Mouse (Mus musculus): ENCODE data around the gene 1700123O20Rik.

Gene 1700123O20Rik

DNA sequence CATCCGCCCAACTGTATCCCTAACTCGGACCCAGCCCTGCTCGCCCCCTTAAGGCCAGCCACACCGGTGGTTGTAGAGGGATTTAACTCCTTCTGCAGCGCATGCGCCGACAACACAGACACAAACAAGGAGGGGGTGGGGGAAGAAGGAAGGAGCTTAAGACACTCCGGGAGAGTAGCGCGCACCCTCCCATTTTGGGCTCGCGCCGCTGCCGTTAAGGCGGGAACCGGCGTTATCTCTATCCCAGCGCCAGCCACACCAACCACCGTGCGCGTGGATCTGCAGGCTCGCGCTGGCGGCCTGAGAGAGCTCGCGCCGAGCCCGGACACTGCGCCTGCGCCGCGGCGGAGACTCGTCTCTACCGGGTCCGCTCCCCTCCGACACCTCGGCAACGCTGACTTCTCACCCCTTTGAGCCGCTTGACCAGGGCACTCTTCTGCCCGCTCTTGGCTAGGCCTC lies at the start of gene 1700123O20Rik:
Gene 1700123O20Rik (plus strand): TSS at position 154 of the 459 bp plus-strand sequence.
- no peak for DNase-seq

DNA sequence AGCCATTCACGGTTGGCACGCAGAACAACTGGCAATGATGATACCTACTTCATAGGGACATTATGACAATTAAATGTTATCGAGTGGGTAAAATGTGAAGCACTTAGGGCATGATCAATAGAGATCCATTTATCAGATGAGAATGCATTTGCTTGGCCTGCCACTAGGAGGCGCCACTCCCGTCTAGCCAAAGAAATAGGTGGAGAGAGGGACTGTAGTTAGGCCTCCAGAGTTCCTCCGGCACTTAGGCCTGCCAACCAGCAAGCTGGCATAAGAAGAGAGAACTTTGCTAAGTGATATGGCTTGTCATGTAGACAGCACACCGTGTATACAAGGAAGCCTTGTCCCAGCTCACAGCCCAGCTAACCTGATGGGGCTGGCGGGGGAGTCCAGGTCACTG lies 49.1 kb upstream of the 1700123O20Rik start:
- DNase-seq: peak; percentile 56 to 57

DNA sequence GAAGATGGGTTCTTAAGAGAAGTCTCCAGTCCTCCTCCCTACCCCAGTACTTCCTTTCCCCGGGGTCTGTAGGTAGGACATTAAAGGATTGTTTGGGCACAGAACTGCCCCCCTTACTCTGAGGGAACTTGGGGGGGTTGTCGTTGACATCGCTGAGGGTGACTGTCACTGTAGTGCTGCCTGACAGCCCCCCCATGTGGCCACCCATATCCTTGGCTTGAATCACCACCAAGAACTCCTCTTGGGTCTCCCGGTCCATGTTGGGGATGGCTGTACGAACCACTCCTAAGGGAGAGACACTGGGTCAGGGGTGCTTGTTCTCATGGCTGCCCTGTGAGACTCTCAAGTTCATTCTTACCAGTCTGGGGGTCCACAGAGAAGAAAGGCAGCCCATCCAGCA lies 47.8 kb upstream of the 1700123O20Rik start:
- DNase-seq: peak in 1 of 2 experiments; percentile 8

DNA sequence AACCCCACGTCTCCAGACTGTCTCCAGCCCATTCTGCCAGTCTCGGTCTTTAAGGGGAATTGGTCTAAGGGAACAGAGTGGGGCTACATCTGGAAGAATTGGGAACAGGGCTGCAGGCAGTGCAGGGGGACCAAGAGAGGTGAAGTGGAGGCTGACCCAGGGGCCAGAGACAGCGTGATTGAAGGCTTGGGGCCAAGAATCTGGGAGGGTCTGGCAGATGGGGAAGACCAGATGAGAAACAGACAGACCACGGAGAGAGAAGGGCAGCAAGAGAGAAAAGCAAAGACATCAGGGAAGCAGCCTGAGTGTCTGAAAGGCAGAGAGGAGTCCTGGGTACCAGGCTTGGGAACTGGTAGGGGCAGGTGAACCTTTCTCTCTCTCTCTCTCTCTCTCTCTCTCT lies 45.9 kb upstream of the 1700123O20Rik start:
- no peak for DNase-seq

DNA sequence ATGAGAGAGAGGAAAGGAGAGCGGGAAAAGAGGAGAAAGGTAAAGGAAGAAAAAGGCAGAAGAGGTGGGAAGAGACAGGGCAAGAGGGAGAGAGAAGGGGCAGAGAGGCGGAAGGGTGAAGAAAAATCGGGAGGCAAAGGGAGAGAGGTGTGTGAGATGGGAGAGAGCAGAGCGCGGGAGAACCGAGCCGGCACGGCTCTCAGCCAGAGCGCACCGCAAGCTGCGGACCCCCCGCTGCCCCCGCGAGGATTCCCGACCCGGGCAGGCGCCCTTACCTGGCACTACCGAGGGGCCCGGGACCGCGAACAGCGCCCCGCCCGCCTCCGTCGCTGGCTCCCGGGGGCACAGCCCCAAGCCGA lies 45.1 kb upstream of the 1700123O20Rik start, which contains the start of gene Gm17606:
Gene Gm17606 (plus strand): TSS at position 7 of the 359 bp plus-strand sequence.
- no peak for DNase-seq

DNA sequence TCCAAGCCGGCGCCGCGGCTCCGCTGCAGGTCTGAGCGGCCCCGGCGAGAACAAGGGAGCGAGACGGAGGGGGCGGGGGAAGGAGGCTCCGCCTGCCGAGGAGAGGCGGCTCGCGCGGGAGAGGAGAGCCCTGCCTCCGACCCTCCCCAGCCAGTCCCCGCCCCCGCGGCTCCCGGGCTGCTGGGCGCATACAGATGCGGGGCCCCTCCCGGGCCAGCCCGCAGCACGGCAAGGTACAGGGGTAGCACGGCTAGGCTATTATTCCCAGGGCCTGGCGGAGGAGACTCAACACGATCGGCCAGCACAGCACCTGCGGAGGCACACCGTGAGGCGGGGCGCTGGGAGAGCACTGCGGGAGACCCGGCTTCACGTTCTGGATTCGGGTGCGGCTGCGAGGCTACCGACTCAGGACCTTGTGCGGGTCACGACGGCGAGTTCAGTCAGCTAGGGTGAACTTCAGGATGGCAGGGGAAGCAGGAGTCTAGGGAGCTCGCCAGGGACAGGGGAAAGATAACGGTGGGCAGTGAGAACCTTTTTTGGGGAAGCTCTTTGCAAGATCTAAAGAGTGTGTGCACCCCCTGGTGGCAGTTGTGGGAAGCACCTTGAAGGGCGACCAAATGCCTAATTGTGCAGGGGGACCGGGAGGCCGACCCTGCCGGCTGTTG lies 44.6 kb upstream of the 1700123O20Rik start, which contains the start of gene Cdh24:
Gene Cdh24 (minus strand): TSS at position 60 of the 665 bp plus-strand sequence.
- peak; percentile 85 to 87 for DNase-seq

DNA sequence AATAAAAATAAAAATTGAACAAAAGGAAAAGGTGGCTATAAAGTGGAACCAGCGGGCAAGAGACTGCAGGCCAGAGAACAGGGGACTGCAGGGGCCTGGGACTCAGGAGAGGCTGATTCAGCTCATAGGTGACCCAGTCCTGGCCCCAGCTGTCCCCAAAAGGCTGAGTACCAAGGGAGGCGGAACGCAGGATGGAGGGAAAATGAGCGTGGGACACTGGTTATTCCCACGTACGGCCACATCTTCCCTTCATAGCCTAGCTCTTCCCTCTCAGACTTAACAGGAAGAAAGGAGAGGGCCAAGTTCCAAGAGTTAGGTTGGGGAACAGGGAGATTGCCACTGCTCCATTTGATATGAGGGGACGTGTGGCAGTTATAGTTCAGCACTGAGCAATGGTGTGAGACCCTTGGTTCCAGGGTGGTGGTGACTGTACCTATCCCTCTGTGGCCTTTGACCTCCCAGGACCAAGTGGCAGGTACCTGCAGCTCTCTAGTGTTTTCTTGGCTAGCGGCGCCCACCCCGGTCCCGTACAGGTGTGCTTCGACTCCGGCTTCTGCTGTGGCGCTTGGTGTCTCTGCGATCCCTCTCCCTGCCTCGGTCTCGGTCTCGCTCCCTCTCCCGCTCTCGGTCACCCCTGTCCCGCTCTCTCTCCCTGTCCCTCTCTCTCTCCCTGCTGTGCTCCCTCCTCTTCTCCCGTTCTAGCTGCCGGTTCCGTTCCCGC lies 43.6 kb upstream of the 1700123O20Rik start:
- DNase-seq: peak in 1 of 2 experiments; percentile 17

DNA sequence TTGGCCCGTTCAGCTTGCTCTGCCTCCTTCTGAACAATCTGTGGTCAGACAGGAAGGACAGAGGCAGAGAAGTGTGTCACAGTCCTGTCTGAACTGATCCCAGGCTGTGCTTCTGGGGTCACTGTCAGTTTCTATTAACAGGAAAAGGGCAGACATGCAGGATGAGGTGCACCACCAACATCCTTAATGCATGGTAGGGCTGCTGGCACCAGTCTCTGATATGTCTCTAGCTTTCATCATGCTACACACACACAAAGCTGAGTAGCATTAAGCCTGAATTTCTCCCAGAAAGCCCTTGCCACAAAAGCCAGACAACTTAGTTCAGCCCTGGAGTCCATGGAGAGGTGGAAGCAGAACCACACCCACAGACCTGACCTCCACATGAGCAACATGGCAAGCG lies 43.0 kb upstream of the 1700123O20Rik start:
- no peak for DNase-seq

DNA sequence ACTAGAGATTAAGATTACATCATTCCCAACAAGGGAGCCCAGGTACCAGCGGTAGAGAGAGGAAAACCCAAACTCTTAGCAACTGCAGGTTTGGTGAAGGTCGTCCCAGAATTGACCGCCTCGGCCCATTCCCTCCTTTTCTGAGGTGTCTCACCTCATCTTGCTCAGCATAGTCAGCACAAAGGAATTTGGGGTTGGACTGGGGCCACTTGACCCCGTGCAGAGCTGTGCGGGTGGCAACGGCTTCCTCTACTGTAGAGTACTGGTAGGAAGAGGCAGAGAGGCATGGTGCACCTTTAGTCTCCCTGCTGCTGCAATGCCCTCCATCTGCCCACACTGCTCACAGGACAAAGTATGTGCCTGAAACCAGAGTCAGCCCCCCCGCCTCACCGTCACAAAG lies 41.7 kb upstream of the 1700123O20Rik start:
- DNase-seq: no peak

DNA sequence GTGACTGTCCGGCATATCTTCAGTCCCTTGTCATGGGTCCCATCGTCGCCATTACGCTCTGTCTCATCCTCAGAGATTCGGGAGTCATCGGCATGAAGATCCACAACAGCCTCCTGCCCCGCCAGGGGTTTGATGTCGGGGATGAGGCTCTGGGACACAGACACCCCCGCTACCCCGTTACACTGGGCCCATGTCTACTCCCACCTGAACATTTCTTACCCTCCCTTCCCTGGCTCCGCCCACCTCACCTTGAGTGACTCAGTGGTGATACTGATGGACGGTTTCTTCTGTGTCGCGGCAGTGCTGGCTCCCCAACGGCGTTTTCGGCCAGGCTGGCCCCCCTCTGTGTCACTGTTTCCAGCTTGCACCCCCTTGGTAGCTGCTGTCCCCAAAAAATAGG lies 39.6 kb upstream of the 1700123O20Rik start:
- DNase-seq: no peak

DNA sequence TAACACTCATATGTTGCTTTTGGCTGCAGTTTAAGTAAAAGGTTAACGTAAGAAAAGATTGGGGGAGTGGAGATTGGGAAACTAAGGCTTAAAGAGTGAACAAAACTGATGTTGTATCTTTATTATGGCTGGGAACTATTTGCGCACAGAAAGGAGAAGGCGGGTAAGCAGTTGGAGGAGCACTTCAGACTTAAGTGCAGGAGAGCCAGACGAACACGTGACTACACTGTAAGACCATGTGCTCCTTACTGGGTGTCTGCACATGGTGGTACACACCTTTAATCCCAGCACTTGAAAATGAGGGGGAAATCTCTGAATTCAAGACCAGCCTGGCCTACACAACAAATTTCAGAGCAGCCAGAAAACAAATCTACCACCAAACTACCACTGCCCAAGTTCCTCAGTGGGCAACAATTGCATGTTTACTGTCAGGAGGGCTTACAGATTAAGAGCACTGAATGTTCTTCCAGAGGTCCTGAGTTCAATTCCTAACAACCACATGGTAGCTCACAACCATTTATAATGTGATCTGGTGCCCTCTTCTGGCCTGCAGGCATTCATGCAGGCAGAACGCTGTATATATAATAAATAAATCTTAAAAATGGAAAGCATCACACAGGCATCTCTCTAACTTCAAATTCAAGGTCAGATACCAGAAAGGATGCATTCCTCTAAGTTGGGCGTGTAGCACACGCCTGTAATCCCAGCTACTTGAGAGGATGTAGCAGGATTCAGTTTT lies 38.9 kb upstream of the 1700123O20Rik start:
- no peak for DNase-seq

DNA sequence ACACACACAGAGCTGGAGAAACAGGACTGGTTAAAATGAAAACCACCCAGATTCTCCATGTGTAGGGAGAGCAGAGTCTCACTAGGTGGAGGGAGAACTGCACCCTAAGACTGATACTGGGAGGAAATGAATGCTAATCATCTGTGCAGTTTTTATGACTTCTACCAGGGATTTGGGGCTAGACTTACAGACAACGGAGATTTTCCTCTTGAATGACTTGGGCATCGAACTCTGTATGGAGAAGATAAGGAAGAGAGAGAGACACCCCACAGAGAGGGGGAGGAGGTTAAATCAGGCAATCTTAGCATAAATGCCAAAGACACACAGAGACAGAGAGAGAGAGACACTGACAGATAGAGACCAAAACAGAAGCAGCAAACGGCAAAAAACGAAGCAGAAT lies 38.1 kb upstream of the 1700123O20Rik start:
- DNase-seq: no peak

DNA sequence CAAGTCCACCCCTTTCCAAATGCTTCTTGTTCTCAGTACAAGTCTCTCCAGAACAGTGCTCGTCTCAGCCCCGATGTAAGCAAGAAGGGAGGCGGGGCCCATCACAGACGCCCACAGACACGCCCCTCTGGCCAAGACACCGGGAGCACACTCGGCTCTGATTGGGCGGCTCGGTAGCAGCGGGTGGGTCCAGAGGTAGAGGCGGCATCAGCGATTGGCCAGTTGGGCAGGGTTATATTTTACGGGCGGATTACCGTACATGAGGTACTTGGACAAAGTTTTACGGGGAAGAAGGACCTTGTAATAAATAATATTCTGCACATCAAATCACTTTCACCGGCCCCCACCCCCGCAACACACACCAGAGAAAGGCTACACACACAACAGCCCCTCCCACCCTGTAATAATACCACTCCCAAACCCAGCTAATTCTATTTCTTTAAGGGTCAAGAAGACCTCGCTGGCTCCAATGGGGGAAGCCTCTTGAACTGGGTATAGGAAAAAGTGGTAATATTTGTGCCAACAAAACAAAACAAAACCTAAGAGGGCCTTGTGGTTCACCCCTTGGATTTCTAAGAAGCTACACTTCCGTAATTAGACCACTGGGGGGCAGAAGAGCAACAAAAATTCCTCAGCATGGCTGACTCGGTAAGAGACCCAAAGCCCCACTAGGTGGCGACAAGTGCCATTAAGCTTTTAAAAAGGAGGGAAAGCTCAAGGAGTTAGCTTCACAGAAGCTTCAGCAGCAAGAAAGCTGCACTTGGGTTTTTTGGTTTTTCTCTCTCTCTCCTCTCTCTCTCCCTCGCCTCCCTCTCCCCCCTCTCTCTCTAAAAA lies 35.2 kb upstream of the 1700123O20Rik start:
- DNase-seq: peak; percentile 83 to 86

DNA sequence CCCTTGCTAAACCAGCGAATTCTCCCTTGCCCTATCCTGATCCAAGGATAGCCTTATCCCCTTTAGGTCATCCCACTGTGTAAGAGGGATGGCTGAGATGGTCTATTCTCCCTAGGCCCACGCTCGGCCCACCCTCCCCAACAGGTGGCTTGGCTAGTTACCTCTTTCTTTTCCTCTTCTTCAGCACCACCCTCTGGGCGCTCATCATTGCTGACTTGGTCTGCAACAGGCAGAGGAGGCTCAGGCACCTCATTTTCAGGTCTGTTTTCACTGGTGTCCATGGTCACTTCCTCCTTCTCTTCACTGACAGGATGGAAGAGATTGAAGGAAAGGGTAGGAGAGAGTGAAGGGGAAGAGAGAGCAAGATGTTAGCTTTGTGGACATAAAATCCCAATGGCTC lies 34.5 kb upstream of the 1700123O20Rik start:
- no peak for DNase-seq

DNA sequence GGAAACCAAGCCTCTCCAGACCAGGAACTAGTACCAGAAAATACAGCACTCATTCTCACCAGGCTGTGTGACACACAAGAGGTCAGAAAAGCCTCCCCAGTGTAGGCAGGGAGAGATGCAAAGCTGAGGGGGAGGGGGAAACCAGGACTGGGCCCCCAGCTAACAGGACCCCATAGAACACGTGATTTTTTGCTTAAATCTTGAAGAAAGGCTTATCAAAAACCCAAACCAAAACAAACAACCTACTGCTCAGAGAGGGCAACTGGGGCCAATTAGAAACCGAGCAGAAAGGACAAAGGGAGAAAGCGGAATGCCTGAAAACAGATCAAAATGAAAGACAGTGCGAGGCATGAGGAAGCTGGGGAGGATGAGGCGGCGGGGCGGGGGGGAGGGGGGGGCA lies 33.2 kb upstream of the 1700123O20Rik start:
- no peak for DNase-seq

DNA sequence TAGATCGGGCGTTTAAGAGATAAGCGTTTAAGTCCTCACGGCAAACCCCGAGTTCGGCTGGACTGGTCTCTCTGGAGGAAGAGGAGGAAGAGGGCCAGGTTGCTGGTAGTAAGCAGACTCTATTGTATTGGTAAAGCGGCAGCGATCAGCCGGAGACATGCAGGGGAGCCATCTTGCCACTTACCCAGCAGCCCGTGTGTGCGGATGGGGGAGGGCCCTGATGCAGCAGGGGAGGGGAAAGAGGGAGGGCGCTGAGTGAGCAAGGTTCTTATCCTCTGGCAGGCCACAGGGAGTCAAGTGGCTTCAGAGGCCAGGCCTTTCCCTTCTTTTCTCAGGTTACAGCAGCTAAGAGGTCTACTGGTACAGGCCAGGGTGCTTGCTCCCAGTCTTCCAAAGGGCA lies 32.5 kb upstream of the 1700123O20Rik start:
- DNase-seq: peak; percentile 80 to 81

DNA sequence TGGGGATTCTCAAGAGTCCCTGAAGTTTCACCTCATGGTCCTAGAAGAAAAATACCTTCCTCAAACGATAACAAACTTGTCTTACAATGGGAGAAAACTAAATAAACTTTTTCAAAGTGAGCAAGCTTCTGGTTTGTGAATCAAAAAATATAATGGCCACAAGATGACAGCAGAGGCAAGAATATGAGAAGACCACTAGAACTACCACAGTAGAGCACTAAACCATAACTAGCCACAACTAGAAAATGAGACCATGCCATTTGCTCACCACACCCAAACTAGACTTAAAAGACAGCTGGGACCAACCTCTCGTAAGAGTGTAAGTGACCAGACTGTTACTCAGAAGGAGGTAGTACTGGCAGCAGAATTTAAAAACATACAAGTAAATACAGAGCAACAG lies 26.0 kb upstream of the 1700123O20Rik start:
- DNase-seq: no peak

DNA sequence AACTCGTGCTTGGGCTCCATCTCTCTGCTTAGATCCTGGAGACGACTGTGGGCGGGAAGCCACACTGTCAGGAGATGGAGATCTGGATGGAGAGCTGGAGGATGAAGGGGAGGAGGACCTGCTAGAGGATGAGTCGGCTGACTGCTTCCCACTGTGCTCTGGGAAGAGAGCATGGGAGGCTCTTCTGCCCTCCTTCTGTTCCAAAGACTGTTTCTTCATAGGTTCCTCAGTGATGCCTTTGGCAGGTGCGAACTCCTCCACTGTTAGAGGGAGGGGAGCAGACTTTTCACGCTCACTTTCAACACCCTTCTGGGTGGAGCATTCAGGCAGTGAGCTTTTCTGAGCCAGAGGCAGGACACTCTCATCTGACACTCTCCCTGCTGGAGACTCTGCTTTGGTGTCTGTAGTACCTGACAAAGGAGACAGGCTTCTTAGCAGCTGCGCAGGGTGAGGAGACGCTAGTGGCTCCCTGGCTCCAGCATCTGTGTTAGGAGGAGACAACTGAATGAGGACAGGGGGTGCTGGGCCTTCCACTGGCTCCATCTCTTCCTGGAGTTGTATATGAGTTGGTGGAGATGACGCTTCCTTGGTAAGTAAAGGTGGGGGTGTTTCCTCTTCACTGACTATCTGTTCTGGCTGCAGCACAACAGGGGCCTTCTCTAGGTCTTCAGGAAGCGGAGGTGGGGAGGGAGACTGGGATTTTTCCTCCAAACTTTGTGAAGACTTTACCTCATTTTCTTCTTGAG lies 21.4 kb upstream of the 1700123O20Rik start:
- no peak for DNase-seq

DNA sequence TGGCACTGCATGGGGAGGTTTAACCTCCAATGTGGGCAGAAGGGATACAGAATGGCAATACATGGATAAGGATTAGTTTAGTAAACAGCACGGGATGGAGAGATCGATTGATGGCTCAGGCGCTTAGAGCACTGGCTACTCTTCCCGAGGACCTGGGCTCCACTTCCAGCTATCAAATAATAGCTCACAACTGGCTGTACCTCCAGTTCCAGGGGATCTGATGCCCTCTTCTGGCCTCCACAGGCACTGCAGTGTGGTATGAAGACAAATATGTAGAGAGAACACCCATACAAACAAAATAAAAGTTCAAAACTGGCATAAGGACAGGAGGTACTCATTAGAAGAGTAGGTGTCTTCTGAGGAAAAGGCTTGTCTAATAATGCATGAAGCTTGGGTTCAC lies 16.6 kb upstream of the 1700123O20Rik start:
- peak; percentile 47 to 54 for DNase-seq

DNA sequence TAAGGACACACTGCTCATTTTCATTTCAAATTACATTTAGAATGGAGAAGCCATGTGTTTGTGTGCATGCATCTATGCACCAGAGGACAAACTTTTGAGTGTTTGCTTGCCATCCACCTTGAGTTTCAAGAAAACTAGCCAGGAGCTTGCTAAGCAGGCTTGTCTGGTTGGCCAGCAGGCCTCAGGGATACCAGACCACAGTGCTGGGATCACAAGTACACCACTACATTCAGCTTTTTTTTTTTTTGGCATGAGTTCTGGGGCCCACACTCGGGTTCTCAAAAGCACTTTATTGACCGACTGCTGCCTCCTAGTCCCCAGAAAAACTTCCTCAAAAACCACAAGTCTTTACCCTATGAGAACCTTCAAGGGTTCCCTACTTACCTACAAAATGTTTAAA lies 11.7 kb upstream of the 1700123O20Rik start:
- no peak for DNase-seq

DNA sequence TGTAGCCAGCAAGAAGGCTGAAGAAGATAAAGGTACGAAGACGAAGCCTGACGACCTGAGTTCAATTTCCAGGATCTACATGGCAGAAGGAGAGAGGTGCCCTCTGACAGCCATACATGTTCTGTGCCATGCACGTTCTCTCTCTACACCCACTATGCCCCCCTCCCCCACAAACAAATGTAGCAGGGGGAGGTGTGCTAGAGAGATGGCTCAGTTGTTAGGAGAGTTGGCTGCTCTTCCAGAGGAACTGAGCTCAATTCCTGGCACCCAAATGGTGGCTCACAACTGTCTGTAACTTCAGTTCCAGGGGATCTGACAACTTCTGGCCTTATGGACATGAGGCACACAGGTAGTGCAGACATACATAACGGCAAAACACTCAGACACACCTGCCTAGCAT lies 9.7 kb upstream of the 1700123O20Rik start:
- DNase-seq: no peak

Data from cerebellum, postnatal 36 days (tissue).